Mouse (Mus musculus) cerebellum, postnatal 10 days (tissue): ENCODE results near the gene Stag2.
A peak's percentile ranks its signal among the peaks of the same experiment; 100 is the strongest.

Experiments used
- DNase-seq, 2 experiments: peaks; one replicate each; pipeline ENCODE4 v3.0.0; 2021; ENCODE audit warnings: mixed read lengths in 2 of 2

The Stag2 gene

DNA sequence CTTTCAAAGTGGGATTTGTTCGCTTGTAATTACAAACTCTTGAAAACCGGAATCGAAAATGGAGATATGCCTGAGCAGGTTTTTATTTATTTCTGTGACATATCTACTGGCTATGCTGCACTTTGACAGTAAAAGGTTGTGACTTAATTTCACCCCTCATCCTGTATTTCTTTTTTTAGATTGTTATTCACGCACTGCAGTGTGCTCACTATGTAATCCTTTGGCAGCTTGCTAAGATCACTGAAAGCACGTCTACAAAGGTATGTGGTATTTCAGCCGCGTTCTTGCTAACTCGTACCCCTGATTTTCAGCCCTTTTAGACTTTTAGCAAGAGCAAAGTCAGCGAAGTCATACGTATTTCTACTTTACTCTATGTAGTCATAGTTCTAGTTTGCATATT is 101.2 kb downstream of the Stag2 start:
- no peak for DNase-seq

DNA sequence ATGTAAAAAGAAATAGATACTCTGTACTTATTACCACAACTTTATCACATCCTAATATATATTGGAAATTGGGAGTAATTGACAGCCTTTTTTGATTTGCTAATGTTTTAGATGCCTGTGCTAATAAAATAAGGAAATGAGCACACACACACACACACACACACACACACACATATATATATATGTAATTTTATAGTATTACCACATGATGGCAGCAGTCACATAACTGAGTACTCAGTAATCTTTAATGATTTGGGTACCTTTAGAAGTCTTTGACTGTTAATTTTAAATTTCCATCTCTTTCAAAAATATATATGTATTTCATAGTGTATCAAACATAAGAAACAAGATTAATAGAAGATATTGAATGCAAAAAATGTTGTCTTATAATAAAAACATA is 123.6 kb downstream of the Stag2 start:
- peak; percentile 8 to 28 for DNase-seq

DNA sequence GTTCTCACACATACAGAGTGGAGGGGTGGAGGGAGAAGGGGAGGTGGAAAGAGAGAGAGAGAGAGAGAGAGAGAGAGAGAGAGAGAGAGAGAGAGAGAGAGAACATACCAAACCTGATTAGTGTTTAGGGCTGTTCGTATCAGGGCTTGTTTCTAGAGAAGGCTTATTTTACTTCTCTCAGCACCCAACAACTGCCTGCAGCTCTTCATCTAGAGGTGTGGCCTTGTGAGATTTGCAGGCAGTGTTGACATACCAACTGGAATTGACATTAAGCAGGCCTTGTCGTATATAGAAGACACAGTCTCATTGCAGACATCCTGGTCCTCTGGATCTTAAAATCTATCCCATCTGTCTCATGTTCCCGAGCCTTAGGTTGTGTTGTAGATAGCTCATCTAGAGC is 141.1 kb downstream of the Stag2 start:
- no peak for DNase-seq

DNA sequence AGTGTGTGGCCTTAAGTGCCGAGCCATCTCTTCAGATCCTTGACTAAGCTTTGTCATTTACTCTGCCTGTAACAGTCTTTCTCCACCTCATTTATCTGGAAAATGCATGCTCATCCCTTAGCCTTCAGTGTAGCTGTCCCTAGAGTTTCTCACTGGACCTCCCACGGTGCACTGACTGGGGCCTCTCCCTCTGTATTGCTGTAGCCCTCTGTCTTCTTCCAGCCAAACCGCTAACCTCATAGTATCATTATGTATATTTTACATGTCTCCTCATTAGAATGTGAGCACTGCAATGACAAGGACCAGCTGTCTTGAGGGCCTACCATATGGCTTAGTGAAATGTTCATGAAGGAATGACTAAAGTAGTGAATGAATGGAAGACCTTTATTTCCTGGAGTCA is 166.1 kb downstream of the Stag2 start:
- no peak for DNase-seq

DNA sequence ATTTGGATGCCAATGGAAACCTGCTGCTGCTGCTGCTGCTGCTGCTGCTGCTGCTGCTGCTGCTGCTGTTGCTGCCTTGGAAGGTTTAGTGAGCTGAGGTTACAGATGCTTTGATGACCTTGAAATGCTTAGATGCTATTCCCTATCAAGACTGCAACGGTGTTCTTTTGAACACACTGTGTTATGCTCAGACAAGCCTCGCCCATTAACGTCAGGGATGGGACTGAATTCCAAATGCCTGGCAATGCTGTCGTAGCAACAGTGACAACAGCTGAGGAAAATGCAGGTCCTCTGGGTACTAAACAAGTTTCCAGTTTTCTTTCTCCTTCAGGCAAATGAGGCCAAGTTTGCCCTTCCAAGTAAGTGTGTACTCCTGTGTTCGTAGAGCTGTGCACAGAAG is 171.3 kb downstream of the Stag2 start:
- DNase-seq: no peak

DNA sequence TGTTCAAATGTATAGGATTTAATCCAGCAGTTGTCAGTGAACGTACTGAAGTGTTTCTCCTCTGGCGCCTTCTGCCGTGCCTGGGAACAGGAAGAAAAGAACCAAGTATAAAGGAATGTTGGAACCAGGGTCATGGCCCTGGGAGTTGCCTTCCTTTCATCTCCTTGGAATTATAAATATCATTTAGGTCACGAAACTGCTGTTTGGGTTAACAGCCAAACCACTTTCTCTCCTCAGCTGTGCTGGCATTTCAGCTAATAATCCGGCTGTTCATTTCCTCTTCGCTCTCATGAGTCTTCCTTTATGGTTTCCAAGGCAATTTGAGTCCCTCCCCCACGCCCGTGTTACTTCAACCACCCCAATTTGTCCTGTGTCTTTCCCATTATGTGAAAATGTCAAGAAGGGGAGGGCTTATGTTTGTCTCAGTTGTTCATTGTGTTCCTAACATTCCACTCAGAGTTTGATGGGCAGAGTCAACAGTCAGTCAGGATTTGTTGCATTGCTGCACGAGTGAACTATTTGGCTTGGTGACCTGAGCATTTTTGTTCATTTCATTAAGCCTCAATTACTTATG is 172.2 kb downstream of the Stag2 start:
- DNase-seq: no peak

DNA sequence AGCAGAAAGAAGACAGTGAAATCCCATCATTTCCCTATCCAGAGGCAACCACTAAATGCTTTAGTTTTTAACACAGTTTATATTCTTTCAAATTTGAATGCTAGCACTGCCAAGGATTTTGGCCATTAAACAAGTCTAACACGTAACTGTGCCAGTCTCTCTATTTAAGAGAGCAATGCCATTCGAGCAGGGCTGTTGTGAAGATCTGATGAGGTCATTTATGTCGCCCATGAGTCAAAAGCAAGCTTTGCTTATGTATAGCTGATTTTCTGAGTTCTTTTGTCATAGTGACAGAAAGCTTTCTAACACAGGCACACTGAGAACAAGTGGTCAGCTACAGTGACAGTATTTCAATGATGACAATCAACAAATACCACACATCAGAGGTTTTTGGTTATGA is 175.7 kb downstream of the Stag2 start:
- DNase-seq: no peak
